Mouse (Mus musculus) spleen, adult 2 months (tissue): ENCODE measurements around the gene Iqschfp. TPM values are rescaled to one million over a fixed set of nuclear protein-coding genes. Genes with fewer than 3 reads are reported as not detected.

Experiments
- DNase-seq, 2 experiments: peaks; one replicate each; pipeline versions ENCODE4 v3.0.0 to v3.0.0-alpha.2; 2012 to 2021; ENCODE audit warnings: low spot score in 2 of 2, low read depth in 1 of 2
- H3K27ac ChIP-seq: fragments of 200-500 bp; 2 replicates; pipeline ENCODE4 v1.5.1; 2012; ENCODE audit warnings: low read length, inconsistent platforms; ENCODE audit not compliant: insufficient read depth
- H3K27me3 ChIP-seq: fragments of 200-500 bp; 2 replicates; pipeline ENCODE4 v1.6.1; 2012; ENCODE audit warnings: mild to moderate bottlenecking, moderate library complexity, low read length, inconsistent platforms; ENCODE audit not compliant: control insufficient read depth, insufficient read depth
- H3K36me3 ChIP-seq: fragments of 200-500 bp; 2 replicates; pipeline ENCODE4 v1.6.1; 2012; ENCODE audit warnings: mild to moderate bottlenecking, low read length, inconsistent platforms; ENCODE audit not compliant: control insufficient read depth, insufficient read depth
- H3K4me1 ChIP-seq: fragments of 200-500 bp; 2 replicates; pipeline ENCODE4 v1.6.1; 2011; ENCODE audit warnings: inconsistent platforms; ENCODE audit not compliant: control insufficient read depth, insufficient read depth, insufficient read length
- H3K4me3 ChIP-seq: fragments of 200-500 bp; 2 replicates; pipeline ENCODE4 v1.5.1; 2011; ENCODE audit warnings: mild to moderate bottlenecking, inconsistent platforms; ENCODE audit not compliant: insufficient read depth, insufficient read length; ENCODE audit errors: extremely low read depth
- CTCF ChIP-seq: fragments of 200-500 bp; IDR thresholded peaks from 2 replicates; pipeline ENCODE4 v1.5.1; 2011; ENCODE audit warnings: mild to moderate bottlenecking, inconsistent platforms; ENCODE audit not compliant: insufficient read depth, insufficient read length, insufficient replicate concordance; ENCODE audit errors: extremely low read depth
- POLR2A ChIP-seq: fragments of 200-500 bp; IDR thresholded peaks from 2 replicates; pipeline ENCODE4 v1.6.1; 2011; ENCODE audit warnings: low read depth, low read length, inconsistent platforms
- WGBS: fragments of 180-500 bp; shearing (Covaris S2); methylation state at CpG from one replicate; pipeline ENCODE4 v1.1.7; 2018; 5-methylcytosine and 5-hydroxymethylcytosine counted together
- polyA plus RNA-seq: library from polyadenylated mRNA; depleted of rRNA; stranded (reverse); fragments of >200 nt; gene quantifications from 2 replicates; pipeline ENCODE4 v1.2.3, GENCODE M21; 2012

Iqschfp gene
- polyA plus RNA-seq, 1 experiment = not detected

- WGBS = 82% methylated on average over 2 of the region's 2 CpGs
- Histone ChIP-seq H3K36me3 (no peaks in the 10 kb centered on the region), H3K4me3 (no peak overlapping the region), H3K4me1 (no peaks in the 10 kb centered on the region), H3K27me3 (no peaks in the 10 kb centered on the region), H3K27ac (no peak overlapping the region)
- TF ChIP-seq POLR2A (no peak), CTCF (no peak)
- no peak for DNase-seq
Measured at GRCm38 (mm10) chr3:68562838-68563237, 670.8 kb downstream of the Iqschfp start.

GRCm38 (mm10) chr3:68563922-68564321 lies 671.9 kb downstream of the Iqschfp start:
- TF ChIP-seq POLR2A (no peak), CTCF (no peak)
- 41% methylated on average over 8 of the region's 8 CpGs for WGBS
- DNase-seq = no peak

GRCm38 (mm10) chr3:68564978-68565674 lies 673.1 kb downstream of the Iqschfp start:
- WGBS = 91% methylated on average over 10 of the region's 10 CpGs
- no peak overlapping the region for H3K4me3 ChIP-seq
- H3K27ac ChIP-seq = no peak overlapping the region
- DNase-seq = no peak
- no peaks in the 10 kb centered on the region for H3K36me3 ChIP-seq
- H3K4me1 ChIP-seq = no peaks in the 10 kb centered on the region
- H3K27me3 ChIP-seq = no peaks in the 10 kb centered on the region
- TF ChIP-seq CTCF (no peak), POLR2A (no peak)

More at GRCm38 (mm10) chr3:68563922-68564321, 671.9 kb downstream of the Iqschfp start:
- Histone ChIP-seq H3K27me3 (no peaks in the 10 kb centered on the region), H3K36me3 (no peaks in the 10 kb centered on the region), H3K27ac (no peak overlapping the region), H3K4me1 (no peaks in the 10 kb centered on the region), H3K4me3 (no peak overlapping the region)

DNA sequence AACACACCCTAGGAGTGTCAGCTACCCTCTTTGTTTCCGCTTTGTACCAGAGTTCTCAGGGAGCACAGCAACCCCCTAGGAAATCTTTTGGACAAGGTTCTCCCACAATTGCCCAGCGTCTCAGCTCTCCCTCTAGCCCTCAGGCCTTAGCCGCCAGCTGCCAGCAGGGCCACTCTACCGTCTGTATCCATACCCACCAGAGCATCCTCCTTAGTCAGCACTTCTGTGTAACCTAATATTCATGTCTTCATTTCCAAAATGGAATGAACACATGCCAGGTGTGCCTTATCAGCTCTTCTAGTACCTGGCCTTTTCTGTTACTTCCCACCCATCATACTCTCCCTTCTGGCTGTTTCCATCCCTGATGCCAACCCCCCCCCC lies 673.6 kb downstream of the Iqschfp start:
- WGBS = 94% methylated on average over 4 of the region's 4 CpGs
- Histone ChIP-seq H3K4me3 (no peak overlapping the region), H3K27me3 (no peaks in the 10 kb centered on the region), H3K27ac (no peak overlapping the region), H3K36me3 (no peaks in the 10 kb centered on the region), H3K4me1 (no peaks in the 10 kb centered on the region)
- DNase-seq = no peak
- no peak for TF ChIP-seq POLR2A
- TF ChIP-seq CTCF = no peak

DNA sequence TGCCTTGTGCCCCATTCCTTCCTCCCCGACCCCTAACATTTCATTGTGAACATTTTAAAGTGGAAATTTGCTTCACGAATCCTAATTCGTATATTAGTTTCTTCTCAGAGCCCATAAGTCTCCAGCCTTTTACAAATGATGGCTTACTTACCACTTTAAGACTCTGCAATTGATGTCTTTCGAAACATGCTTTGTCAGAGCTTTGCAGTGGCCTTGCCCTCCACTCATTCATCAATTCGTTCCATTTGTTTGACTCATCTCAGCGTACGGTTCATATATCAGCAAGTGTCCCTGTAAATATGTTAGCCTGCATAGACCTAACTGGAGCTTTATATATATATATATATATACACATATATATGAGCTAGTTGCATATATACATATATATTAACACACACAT lies 675.5 kb downstream of the Iqschfp start:
- no peak for DNase-seq
- Histone ChIP-seq H3K4me3 (no peak overlapping the region), H3K27me3 (no peaks in the 10 kb centered on the region), H3K36me3 (no peaks in the 10 kb centered on the region), H3K4me1 (no peaks in the 10 kb centered on the region), H3K27ac (no peak overlapping the region)
- 87% methylated on average over 7 of the region's 7 CpGs for WGBS
- TF ChIP-seq CTCF (no peak), POLR2A (no peak)

GRCm38 (mm10) chr3:68568149-68568548 lies 676.1 kb downstream of the Iqschfp start:
- H3K36me3 ChIP-seq = no peaks in the 10 kb centered on the region
- H3K27me3 ChIP-seq = no peaks in the 10 kb centered on the region
- H3K4me1 ChIP-seq = no peaks in the 10 kb centered on the region
- H3K27ac ChIP-seq = no peak overlapping the region
- DNase-seq = no peak
- TF ChIP-seq CTCF (no peak), POLR2A (no peak)
- 90% methylated on average over 3 of the region's 3 CpGs for WGBS
- H3K4me3 ChIP-seq = no peak overlapping the region

DNA sequence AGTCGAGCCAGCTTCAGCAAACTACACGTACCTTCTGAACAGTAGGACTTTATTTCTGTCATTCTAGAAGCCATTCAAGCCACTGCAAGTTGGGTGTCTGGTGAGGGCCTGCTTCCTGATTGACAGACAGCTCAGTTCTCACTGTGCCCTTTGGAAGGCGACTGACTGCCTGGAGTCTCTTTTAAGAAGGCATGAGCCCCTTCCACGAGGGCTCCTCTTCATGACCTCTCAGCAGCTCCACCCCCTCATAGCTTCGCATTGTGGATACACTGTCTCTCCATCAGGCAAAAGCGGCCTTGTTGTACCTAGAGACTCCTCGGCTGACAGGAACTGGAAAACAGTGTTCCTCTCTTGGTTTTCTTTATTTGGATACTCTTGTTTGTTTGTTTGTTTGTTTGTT lies 676.7 kb downstream of the Iqschfp start:
- H3K27me3 ChIP-seq = no peaks in the 10 kb centered on the region
- DNase-seq = no peak
- H3K27ac ChIP-seq = no peak overlapping the region
- TF ChIP-seq CTCF (no peak), POLR2A (no peak)
- H3K36me3 ChIP-seq = no peaks in the 10 kb centered on the region
- no peaks in the 10 kb centered on the region for H3K4me1 ChIP-seq
- 83% methylated on average over 7 of the region's 7 CpGs for WGBS
- H3K4me3 ChIP-seq = no peak overlapping the region

GRCm38 (mm10) chr3:68570319-68570718 lies 678.3 kb downstream of the Iqschfp start:
- Histone ChIP-seq H3K36me3 (no peaks in the 10 kb centered on the region), H3K4me1 (no peaks in the 10 kb centered on the region), H3K27ac (no peak overlapping the region), H3K27me3 (no peaks in the 10 kb centered on the region), H3K4me3 (no peak overlapping the region)
- WGBS = 87% methylated on average over 4 of the region's 4 CpGs
- no peak for DNase-seq
- TF ChIP-seq POLR2A (no peak), CTCF (no peak)
